ENCODE assay signal across 24 mouse cellular contexts in the genomic region with DNA sequence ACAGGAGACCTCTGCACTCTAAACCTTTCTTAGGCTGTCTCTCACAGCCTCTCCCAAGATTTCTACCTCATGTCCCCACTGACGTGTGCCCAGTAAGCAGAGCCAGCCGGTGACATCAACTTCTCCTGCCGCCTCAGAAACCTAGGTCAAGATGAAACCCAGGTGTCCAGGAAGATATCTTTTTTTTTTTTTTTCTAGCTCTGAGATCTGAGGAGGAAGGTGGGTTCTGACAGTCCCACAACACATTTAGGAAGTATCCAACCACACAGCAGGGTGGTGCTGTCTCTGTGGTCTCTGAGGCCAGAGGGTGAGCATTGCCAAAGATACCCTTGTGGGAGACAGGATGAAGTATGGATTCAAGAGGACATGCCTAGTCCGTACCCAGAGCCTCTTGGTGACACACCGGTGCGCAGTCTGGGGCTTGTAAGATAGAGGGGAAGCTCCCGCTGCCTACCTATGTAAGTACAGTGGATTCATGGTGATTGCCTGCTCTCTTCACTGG. TPM values are rescaled to one million over a fixed set of nuclear protein-coding genes. Genes with fewer than 3 reads are reported as not detected.
"Had no signal": no experiment of that assay in that cellular context is flagged by ENCODE, and none has a peak within 500 bp of the region (broad histone marks: within the 10 kb centered on the region; RNA-seq: fewer than 3 reads in every experiment).

No protein-coding gene starts in this region.

- DNase-seq: kidney, postnatal 10 days; kidney, postnatal 36 days; liver; lung, adult 18-20 months; lung, postnatal 10 days; lung, postnatal 36 days; right cerebral cortex, adult 18-20 months; right cerebral cortex, postnatal 14 days; right cerebral cortex, postnatal 4 days; thymus, adult 2 months; thymus, postnatal 14 days; thymus, postnatal 4 days had no signal

- H3K9ac ChIP-seq: kidney, embryonic 15.5 days; limb, embryonic 13.5 days; liver, embryonic 12.5 days; liver, embryonic 15.5 days; lung, embryonic 15.5 days; midbrain, embryonic 12.5 days; midbrain, embryonic 15.5 days; neural tube, embryonic 12.5 days; neural tube, embryonic 15.5 days had no signal

- H3K4me3 ChIP-seq: kidney, embryonic 15.5 days; limb, embryonic 10.5 days; limb, embryonic 13.5 days; liver, embryonic 12.5 days; liver, embryonic 15.5 days; lung, embryonic 15.5 days; midbrain, embryonic 12.5 days; midbrain, embryonic 15.5 days; neural tube, embryonic 12.5 days; neural tube, embryonic 15.5 days had no signal

- H3K27ac ChIP-seq: kidney, embryonic 15.5 days; limb, embryonic 10.5 days; limb, embryonic 13.5 days; liver, embryonic 12.5 days; liver, embryonic 15.5 days; lung, embryonic 15.5 days; midbrain, embryonic 12.5 days; midbrain, embryonic 15.5 days; neural tube, embryonic 12.5 days; neural tube, embryonic 15.5 days; stomach, postnatal 0 days had no signal

- H3K9me3 ChIP-seq: kidney, embryonic 15.5 days; limb, embryonic 10.5 days; limb, embryonic 13.5 days; liver, embryonic 12.5 days; liver, embryonic 15.5 days; lung, embryonic 15.5 days; midbrain, embryonic 12.5 days; midbrain, embryonic 15.5 days; neural tube, embryonic 12.5 days; neural tube, embryonic 15.5 days had no signal

- H3K4me2 ChIP-seq: kidney, embryonic 15.5 days; limb, embryonic 13.5 days; liver, embryonic 12.5 days; liver, embryonic 15.5 days; lung, embryonic 15.5 days; midbrain, embryonic 12.5 days; midbrain, embryonic 15.5 days; neural tube, embryonic 12.5 days; neural tube, embryonic 15.5 days had no signal

- H3K36me3 ChIP-seq: kidney, embryonic 15.5 days; limb, embryonic 10.5 days; limb, embryonic 13.5 days; liver, embryonic 12.5 days; liver, embryonic 15.5 days; lung, embryonic 15.5 days; midbrain, embryonic 12.5 days; midbrain, embryonic 15.5 days; neural tube, embryonic 12.5 days; neural tube, embryonic 15.5 days had no signal

- ATAC-seq: liver, embryonic 12.5 days; midbrain, embryonic 15.5 days had no signal

- H3K27me3 ChIP-seq: midbrain, embryonic 12.5 days; midbrain, embryonic 15.5 days had no signal

- H3K4me1 ChIP-seq: limb, embryonic 13.5 days; liver, embryonic 12.5 days; liver, embryonic 15.5 days; midbrain, embryonic 12.5 days; midbrain, embryonic 15.5 days; neural tube, embryonic 12.5 days; neural tube, embryonic 15.5 days had no signal

RNA-seq across cellular contexts. Expression of gene Foxl1, which starts 29.3 kb away (rescaled TPM):
- total RNA-seq: megakaryocyte-erythroid progenitor cell, adult 5-6 weeks had no signal

RNA-seq across cellular contexts. Expression of gene Foxc2, which starts 41.1 kb away (rescaled TPM):
- total RNA-seq: megakaryocyte-erythroid progenitor cell, adult 5-6 weeks had no signal
- polyA plus RNA-seq: liver, embryonic 15.5 days had no signal
